Mouse (Mus musculus) heart, postnatal 4 days (tissue): ENCODE measurements around the gene Apex1. TPM values are rescaled to one million over a fixed set of nuclear protein-coding genes. Genes with fewer than 3 reads are reported as not detected.
A peak's percentile ranks its signal among the peaks of the same experiment; 100 is the strongest.
"Not testable (repeated sequence)": the region's sequence is repeated elsewhere in the genome, so short reads cannot be mapped to it uniquely, and the experiment has no call there.

Experiments
- DNase-seq: peaks from one replicate; pipeline ENCODE4 v3.0.0; 2021
- total RNA-seq, 2 experiments: library from RNA; stranded (reverse); gene quantifications; 2 replicates each; pipeline ENCODE4 v1.2.3; 2021

Gene Apex1
- total RNA-seq, 2 experiments from 2014 or later: 49.5 to 52.9 TPM

DNA sequence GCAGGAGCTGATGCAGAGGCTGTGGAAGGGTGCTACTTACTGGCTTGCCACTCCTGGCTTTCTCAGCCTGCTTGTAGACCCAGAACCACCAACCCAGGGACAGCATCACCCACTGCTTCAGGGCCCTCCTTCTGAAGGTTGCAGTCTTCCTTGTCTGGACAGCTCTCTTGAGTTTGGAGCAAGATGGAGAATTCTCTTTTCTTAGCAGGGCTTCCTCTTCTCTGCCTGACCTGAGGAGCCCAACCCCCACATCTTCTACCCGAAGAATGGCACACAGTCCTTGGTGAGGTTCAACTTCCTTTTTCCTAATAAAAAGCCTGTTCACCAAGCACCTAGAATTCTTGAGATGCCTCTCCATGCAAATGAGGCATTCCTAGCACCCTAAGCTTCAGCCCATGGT lies 46.1 kb downstream of the Apex1 start:
- DNase-seq: no peak

DNA sequence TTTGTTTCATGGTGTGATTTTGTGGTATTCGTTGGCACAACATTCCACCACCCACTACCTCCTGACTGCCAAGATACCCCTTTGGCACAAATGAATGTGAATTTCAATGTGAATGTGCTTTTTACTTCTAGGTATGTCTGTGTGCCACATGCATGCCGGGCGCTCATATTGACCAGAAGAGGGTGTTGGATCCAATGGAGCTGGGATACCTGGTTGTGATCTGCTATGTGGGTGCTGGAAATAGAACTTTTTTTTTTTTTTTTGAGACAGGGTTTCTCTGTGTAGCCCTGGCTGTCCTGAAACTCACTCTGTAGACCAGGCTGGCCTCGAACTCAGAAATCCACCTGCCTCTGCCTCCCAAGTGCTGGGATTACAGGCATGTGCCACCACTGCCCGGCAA lies 48.3 kb downstream of the Apex1 start:
- DNase-seq: not testable (repeated sequence)

DNA sequence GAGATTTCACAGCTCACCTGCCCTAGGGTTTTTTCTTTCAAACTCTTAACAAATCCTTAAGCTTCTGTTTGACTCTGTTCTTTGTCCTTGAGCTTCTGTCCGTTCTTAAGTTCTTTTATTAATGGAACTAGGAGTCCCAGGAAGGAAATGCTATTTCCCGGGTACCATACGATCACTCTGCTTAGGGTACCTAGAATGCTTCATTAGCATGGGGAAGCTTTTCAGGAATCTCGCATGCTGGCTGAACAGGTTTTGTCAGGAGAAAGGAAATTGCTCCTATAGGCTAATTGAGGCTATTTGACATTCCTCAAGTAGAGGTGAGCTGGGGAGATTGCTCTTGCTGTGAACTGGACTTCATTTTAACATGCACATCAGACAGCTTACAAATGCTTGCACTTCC lies 48.9 kb downstream of the Apex1 start:
- DNase-seq: no peak

- no peak for DNase-seq
These were observed 50.2 kb downstream of the Apex1 start for GRCm38 (mm10) chr14:50975001-50975400.

- DNase-seq: peak; percentile 20
These were observed 51.9 kb downstream of the Apex1 start for GRCm38 (mm10) chr14:50976674-50977073.

Other genes starting within 250 kb of the Apex1 start
- not detected for gene Olfr747, start 231.8 kb upstream of the Apex1 start, total RNA-seq
- gene Olfr748, start 217.6 kb upstream of the Apex1 start, total RNA-seq: not detected
- gene Olfr749, start 179.9 kb upstream of the Apex1 start, total RNA-seq: not detected
- gene Ttc5, start 139.4 kb upstream of the Apex1 start, total RNA-seq: 10 to 100 TPM; 30.7 to 31.2 TPM
- gene Ccnb1ip1, start 117.2 kb upstream of the Apex1 start, total RNA-seq: under 1 TPM in 1 of 2 experiments, not detected in 1; 0.18 TPM
- 10 to 100 TPM; 25.5 to 26.8 TPM for gene Parp2, start 117.1 kb upstream of the Apex1 start, total RNA-seq
- 10 to 100 TPM in 1 of 2 experiments, 1 to 10 TPM in 1; 9.3 to 12.3 TPM for gene Tep1, start 54.4 kb upstream of the Apex1 start, total RNA-seq
- gene Klhl33, start 27.5 kb upstream of the Apex1 start, total RNA-seq: 1 to 10 TPM in 1 of 2 experiments, under 1 TPM in 1; 0.86 to 1.1 TPM
- gene Osgep, start 75 bp upstream of the Apex1 start, total RNA-seq: 10 to 100 TPM; 64.2 to 65.8 TPM
- gene Pip4p1, start 5.9 kb downstream of the Apex1 start, total RNA-seq: 10 to 100 TPM; 25.7 to 27.2 TPM
- gene Pnp, start 6.1 kb downstream of the Apex1 start, total RNA-seq: 10 to 100 TPM; 11.1 to 13.9 TPM
- 10 to 100 TPM; 11.1 to 15.0 TPM for gene Gm49342, start 19.5 kb downstream of the Apex1 start, total RNA-seq
- 1 to 10 TPM in 1 of 2 experiments, under 1 TPM in 1; 0.81 to 1.2 TPM for gene Pnp2, start 31.0 kb downstream of the Apex1 start, total RNA-seq
- under 1 TPM in 1 of 2 experiments, not detected in 1; 0.17 TPM for gene Rnase10, start 82.8 kb downstream of the Apex1 start, total RNA-seq
- gene Rnase9, start 116.9 kb downstream of the Apex1 start, total RNA-seq: not detected
- gene Rnase11, start 125.2 kb downstream of the Apex1 start, total RNA-seq: not detected
- not detected for gene Rnase12, start 132.7 kb downstream of the Apex1 start, total RNA-seq
- not detected for gene Olfr750, start 149.5 kb downstream of the Apex1 start, total RNA-seq
- 10 to 100 TPM; 30.4 to 31.7 TPM for gene Rnase4, start 166.1 kb downstream of the Apex1 start, total RNA-seq
- gene Ang, start 166.2 kb downstream of the Apex1 start, total RNA-seq: 1 to 10 TPM; 2.2 to 3.3 TPM
- not detected for gene Eddm3b, start 189.5 kb downstream of the Apex1 start, total RNA-seq
- under 1 TPM; 0.34 to 0.69 TPM for gene Rnase6, start 198.9 kb downstream of the Apex1 start, total RNA-seq
- gene Rnase1, start 221.8 kb downstream of the Apex1 start, total RNA-seq: under 1 TPM; 0.55 to 0.99 TPM
- gene Rnase2b, start 237.3 kb downstream of the Apex1 start, total RNA-seq: not detected